Mouse (Mus musculus) neural tube, embryonic 13.5 days (tissue): Measurements from ENCODE around the gene Pfpl. TPM values are rescaled to one million over a fixed set of nuclear protein-coding genes. Genes with fewer than 3 reads are reported as not detected.

Experiments used
- ATAC-seq: fragments of 200-750 bp; cut with Nextera tagmentation; 2 replicates; pipeline ENCODE4 v1.8.0; 2017; ENCODE audit warnings: low read depth, mild to moderate bottlenecking, moderate TSS enrichment, moderate library complexity
- H3K27ac ChIP-seq: fragments of 300-500 bp; sonication (generic); replicated peaks from 2 replicates; pipeline ENCODE4 v1.5.1; 2015; ENCODE audit warnings: moderate library complexity, mild to moderate bottlenecking, inconsistent platforms
- H3K27me3 ChIP-seq: fragments of 300-500 bp; sonication (generic); 2 replicates; pipeline ENCODE4 v1.6.1; 2015; ENCODE audit warnings: mild to moderate bottlenecking, inconsistent platforms
- H3K36me3 ChIP-seq: fragments of 300-500 bp; sonication (generic); 2 replicates; pipeline ENCODE4 v1.6.1; 2015; ENCODE audit warnings: mild to moderate bottlenecking, inconsistent platforms
- H3K4me1 ChIP-seq: fragments of 300-500 bp; sonication (generic); replicated peaks from 2 replicates; pipeline ENCODE4 v1.6.1; 2015; ENCODE audit warnings: inconsistent platforms
- H3K4me2 ChIP-seq: fragments of 300-500 bp; sonication (generic); 2 replicates; pipeline ENCODE4 v1.6.1; 2015; ENCODE audit warnings: inconsistent platforms, mild to moderate bottlenecking, moderate library complexity
- H3K4me3 ChIP-seq: fragments of 300-500 bp; sonication (generic); 2 replicates; pipeline ENCODE4 v1.5.1; 2015; ENCODE audit warnings: mild to moderate bottlenecking, inconsistent platforms
- H3K9ac ChIP-seq: fragments of 300-500 bp; sonication (generic); 2 replicates; pipeline ENCODE4 v1.6.1; 2015; ENCODE audit warnings: moderate library complexity, mild to moderate bottlenecking, inconsistent platforms
- H3K9me3 ChIP-seq: fragments of 300-500 bp; sonication (generic); 2 replicates; pipeline ENCODE4 v1.6.1; 2016; ENCODE audit warnings: inconsistent platforms
- WGBS: fragments of 180-500 bp; shearing (Covaris S2); methylation state at CpG from one replicate; pipeline ENCODE4 v1.1.7; 2015; 5-methylcytosine and 5-hydroxymethylcytosine counted together
- polyA plus RNA-seq: library from polyadenylated mRNA; unstranded; fragments of >200 nt; fragmentation: Nextera tagmentation; extraction: Ambion mirVana; gene quantifications from 2 replicates; pipeline ENCODE4 v1.2.1, GENCODE M21; 2015

Pfpl gene
- polyA plus RNA-seq, 1 experiment from 2014 or later: 0.08 TPM

DNA sequence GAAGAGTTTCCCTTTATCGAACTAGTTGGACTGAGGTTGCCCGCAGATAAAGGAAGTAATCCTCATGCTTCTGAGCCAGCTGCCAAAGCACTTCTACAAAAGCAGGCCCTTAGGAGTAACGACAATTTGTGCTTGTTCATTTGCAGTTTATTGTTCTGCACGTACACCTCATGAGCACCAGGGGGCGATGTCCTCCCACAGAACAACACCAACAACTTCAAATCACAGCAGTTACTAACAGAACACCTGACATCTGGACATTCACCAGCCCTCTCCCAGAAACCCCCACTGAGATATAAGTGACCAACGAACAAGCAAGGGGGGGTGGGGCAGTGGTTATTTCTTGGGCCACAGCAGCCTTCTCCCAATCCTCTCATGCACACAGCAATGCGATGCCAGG is 38.5 kb downstream of the Pfpl start:
- Histone ChIP-seq H3K9ac (no peak overlapping the region), H3K4me2 (no peak overlapping the region), H3K9me3 (no peaks in the 10 kb centered on the region), H3K27me3 (no peaks in the 10 kb centered on the region), H3K4me3 (no peak overlapping the region), H3K4me1 (no peaks in the 10 kb centered on the region), H3K27ac (peak overlapping the region; percentile 15; the same call in 1 of the 2 replicates), H3K36me3 (peaks cover 42% of the 10 kb centered on the region)
- WGBS: 28% methylated on average over 7 of the region's 7 CpGs
- ATAC-seq: peak; percentile 41

DNA sequence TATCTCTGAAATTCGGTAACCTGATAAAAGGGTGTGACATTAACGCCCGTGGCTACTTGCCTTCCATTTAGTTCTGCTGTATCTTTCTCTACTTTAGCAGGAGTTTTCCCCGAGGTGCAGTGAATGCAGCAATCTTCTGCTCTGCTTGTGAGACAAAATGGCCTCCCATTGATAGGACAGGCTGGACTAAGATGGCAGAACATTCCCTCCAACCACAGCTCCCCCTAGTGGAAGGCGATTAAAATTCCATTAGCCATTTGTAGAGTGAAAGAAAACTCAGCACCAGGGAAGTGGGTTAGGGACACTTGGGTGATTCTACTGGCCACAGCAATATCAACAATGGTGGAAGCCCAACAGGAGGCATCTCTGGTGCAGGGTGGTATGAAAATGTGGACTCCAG is 39.7 kb downstream of the Pfpl start:
- peaks cover 52% of the 10 kb centered on the region for H3K36me3 ChIP-seq
- H3K4me3 ChIP-seq: no peak overlapping the region
- H3K9ac ChIP-seq: no peak overlapping the region
- H3K9me3 ChIP-seq: no peaks in the 10 kb centered on the region
- H3K4me1 ChIP-seq: peaks cover 5% of the 10 kb centered on the region; the same call in 1 of the 2 replicates
- H3K27ac ChIP-seq: no peak overlapping the region
- 82% methylated on average over 5 of the region's 5 CpGs for WGBS
- no peaks in the 10 kb centered on the region for H3K27me3 ChIP-seq
- H3K4me2 ChIP-seq: no peak overlapping the region
- ATAC-seq: no peak

DNA sequence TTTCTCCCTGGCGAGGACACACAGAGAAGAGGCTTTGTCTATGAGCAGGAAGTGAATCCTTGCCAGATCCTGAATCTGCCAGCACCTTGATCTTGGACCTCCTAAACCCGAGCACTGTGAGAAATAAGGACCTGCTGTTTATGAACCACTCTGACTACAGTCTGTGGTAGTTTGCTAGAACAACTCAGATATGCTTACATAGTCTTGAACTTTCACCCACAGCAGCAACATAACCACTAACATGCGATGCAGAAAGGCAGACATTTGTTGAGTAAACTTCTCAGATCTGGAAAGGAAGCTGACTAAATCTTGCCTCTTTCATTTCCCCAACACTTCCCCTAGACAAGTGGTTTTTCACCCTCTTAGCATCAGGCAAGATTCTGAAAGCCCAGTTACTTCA is 44.2 kb downstream of the Pfpl start:
- no peak overlapping the region for H3K4me2 ChIP-seq
- WGBS: 74% methylated on average over 3 of the region's 3 CpGs
- H3K4me1 ChIP-seq: peaks cover 20% of the 10 kb centered on the region
- H3K4me3 ChIP-seq: no peak overlapping the region
- H3K9me3 ChIP-seq: no peaks in the 10 kb centered on the region
- no peak overlapping the region; the same call in 1 of the 2 replicates for H3K27ac ChIP-seq
- H3K36me3 ChIP-seq: peaks cover 82% of the 10 kb centered on the region
- H3K9ac ChIP-seq: no peak overlapping the region
- no peaks in the 10 kb centered on the region for H3K27me3 ChIP-seq
- no peak for ATAC-seq

DNA sequence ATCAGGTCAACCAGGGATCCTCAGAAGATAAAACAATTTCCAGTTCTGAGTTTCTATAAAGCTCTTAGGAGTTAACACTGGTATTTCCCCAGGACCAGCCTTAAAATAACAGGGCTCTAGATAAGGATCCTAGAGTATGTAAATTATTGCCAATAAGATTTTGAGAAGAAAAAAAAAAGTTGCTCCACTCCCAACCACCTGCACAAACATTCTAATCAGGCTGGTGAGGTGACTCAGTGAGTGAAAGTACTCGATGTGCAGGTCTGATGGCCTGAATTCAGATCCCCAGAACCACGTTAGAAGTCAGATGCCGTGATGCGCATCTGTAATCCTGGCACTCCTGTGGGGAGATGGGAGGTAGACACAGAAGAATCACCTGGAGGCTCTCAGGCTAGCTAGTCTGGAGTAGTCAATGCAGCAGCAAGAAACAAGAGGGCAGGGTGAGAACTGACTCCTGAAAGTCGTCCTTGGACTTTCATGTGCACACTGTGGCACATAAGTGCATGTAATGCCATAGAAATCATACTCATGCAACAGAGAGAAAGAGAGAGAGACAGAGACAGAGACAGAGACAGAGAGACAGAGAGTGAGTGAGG is 44.8 kb downstream of the Pfpl start:
- H3K9me3 ChIP-seq: no peaks in the 10 kb centered on the region
- no peak overlapping the region for H3K9ac ChIP-seq
- ATAC-seq: no peak
- no peak overlapping the region for H3K27ac ChIP-seq
- peaks cover 25% of the 10 kb centered on the region for H3K4me1 ChIP-seq
- no peaks in the 10 kb centered on the region for H3K27me3 ChIP-seq
- H3K36me3 ChIP-seq: peaks cover 82% of the 10 kb centered on the region
- 88% methylated on average over 5 of the region's 5 CpGs for WGBS
- H3K4me3 ChIP-seq: no peak overlapping the region
- no peak overlapping the region for H3K4me2 ChIP-seq

DNA sequence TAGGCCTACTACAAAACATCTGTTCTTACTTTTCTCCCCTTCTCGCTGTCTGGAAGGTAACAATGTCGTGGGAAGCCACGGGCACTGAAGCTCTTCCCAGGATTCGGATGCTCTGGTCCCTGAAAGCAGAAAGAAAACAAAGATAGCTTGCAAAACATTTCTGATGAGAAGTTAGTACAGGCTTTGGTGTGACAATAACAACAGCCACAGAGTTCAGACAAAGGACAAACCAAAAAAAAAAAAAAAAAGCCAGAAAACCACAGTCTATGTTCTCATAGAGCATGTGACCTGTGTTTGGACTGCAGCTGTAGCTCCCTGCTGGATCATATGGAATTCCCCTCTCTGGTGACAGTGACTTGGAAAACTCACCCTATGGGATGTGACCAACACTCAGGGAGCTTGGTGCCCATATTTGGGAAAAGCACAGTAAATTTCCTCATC is 45.5 kb downstream of the Pfpl start:
- Histone ChIP-seq H3K36me3 (peaks cover 81% of the 10 kb centered on the region), H3K9me3 (no peaks in the 10 kb centered on the region), H3K27me3 (no peaks in the 10 kb centered on the region), H3K4me2 (no peak overlapping the region), H3K9ac (no peak overlapping the region), H3K27ac (no peak overlapping the region; the same call in 1 of the 2 replicates), H3K4me1 (peaks cover 25% of the 10 kb centered on the region), H3K4me3 (no peak overlapping the region)
- no peak for ATAC-seq
- WGBS: 78% methylated on average over 4 of the region's 4 CpGs

DNA sequence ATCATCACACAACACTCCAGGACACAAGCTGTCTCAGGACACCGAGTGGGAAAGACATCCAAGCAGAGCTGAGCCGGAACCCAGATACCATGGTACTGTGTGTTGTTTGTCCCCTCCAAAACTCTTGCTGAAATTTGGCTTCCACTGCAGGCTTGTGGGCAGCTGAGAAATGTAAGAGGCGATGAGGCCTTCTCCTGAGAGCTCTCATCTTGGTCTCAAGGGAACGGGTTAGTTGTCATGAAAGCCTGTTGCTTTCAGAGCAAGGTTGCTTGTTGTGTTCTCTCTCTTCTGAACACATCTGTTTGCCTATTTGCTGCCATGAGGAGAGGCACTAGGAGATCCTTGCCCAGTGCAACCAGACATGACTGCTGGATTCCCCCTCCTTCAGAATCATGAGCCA is 46.2 kb downstream of the Pfpl start:
- Histone ChIP-seq H3K27ac (no peak overlapping the region; the same call in 1 of the 2 replicates), H3K4me1 (peaks cover 25% of the 10 kb centered on the region), H3K9ac (no peak overlapping the region), H3K27me3 (no peaks in the 10 kb centered on the region), H3K4me2 (no peak overlapping the region), H3K4me3 (no peak overlapping the region), H3K9me3 (no peaks in the 10 kb centered on the region), H3K36me3 (peaks cover 81% of the 10 kb centered on the region)
- no peak for ATAC-seq
- WGBS: 90% methylated on average over 4 of the region's 4 CpGs

DNA sequence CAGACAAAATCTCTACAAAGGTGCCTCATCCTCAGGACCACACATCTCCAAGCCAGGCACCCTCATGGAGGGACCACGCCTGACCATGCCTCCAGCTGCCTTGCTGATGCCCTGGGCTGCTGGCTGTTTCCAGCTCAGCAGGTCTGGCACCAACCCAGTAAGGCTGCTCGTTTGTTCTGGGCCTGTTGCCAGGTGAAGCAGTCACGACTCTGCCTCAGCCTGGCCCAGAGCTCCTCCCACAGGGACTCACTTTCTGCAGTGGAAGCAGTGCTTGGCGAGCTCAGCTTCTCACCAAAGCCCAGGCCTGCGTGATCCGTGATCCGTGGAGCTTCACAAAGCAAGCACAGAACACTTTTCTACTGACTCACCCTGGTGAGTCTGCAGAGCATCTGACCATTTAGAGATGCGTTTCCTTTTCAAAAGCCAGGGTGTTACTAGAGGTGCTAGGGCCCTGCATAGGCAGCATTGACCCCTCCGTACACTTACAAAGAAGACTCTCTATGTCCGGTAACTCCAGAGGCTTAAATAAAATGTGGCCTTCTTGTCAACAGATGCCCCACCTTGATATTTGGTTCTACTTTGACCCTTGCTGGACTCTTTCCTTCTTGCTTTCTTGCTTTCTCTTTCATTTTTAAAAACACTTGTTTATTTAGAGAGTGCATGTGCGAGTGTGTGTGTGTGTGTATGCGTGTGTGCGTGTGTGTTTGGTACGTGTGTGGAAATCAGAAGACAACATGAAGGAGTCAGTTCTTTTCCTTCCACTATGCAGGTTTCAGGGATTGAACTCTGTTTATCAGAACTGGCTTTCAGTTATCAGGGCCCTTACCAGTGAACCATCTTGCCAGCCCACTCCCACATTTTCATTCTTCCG is 47.9 kb downstream of the Pfpl start:
- H3K36me3 ChIP-seq: peaks cover 82% of the 10 kb centered on the region

DNA sequence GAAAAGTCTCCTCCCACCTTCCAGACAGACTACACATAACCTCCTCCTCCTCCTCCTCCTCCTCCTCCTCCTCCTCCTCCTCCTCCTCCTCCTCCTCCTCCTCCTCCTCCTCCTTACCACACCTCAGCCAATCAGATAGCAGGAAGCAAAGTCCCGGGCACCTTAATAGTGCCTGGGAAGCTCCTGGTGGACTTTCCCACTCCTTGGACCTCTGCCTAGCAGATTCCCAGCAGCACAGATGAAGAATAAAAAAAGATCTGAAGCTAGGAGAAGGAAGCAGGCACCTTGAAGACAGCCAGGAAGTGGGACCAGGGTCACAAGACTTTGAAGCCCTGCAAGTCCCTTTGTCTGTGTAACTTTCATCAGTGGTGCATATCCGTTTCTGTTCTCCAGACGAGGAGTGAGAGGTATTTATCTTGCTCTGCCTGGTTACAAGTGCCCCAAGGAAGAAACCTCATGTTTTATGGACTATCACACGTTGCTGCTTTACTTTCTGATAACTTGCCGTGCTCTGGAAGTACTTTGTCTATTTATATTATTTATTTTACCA is 49.1 kb downstream of the Pfpl start:
- peak overlapping the region; percentile 68; the same call in 1 of the 2 replicates for H3K27ac ChIP-seq
- 50% methylated on average over 5 of the region's 5 CpGs for WGBS
- no peak for ATAC-seq
- peaks cover 85% of the 10 kb centered on the region for H3K36me3 ChIP-seq
- no peaks in the 10 kb centered on the region for H3K9me3 ChIP-seq
- H3K9ac ChIP-seq: no peak overlapping the region
- H3K27me3 ChIP-seq: no peaks in the 10 kb centered on the region
- H3K4me3 ChIP-seq: no peak overlapping the region
- H3K4me1 ChIP-seq: peaks cover 24% of the 10 kb centered on the region
- H3K4me2 ChIP-seq: no peak overlapping the region

More for the DNA sequence above, 47.9 kb downstream of the Pfpl start:
- H3K9me3 ChIP-seq: no peaks in the 10 kb centered on the region
- H3K27me3 ChIP-seq: no peaks in the 10 kb centered on the region
- H3K27ac ChIP-seq: peak overlapping the region; percentile 68
- WGBS: 63% methylated on average over 15 of the region's 15 CpGs
- peak; percentile 95 for ATAC-seq
- H3K4me3 ChIP-seq: no peak overlapping the region
- no peak overlapping the region for H3K9ac ChIP-seq
- peaks cover 25% of the 10 kb centered on the region for H3K4me1 ChIP-seq
- no peak overlapping the region for H3K4me2 ChIP-seq

DNA sequence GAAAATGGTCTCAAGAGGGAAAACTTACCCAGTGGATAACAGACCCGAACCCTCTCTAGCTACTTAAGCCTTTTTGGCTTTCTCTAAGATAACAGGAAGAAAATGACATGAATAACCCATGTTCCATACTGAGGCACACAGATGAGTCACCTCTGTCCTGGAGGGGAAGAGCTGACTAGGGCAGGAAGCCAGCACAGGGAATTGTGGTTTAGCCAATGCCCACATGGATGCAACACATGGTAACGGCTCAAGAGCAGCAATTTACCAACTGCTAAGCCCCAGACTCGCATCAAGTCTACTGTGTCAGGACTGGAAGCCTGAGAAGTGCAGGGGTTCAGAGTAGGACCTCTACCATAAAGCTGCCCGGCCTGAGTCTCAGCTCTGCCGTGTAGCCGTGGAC is 50.7 kb downstream of the Pfpl start:
- Histone ChIP-seq H3K4me3 (no peak overlapping the region), H3K4me2 (no peak overlapping the region), H3K9me3 (no peaks in the 10 kb centered on the region), H3K9ac (no peak overlapping the region), H3K36me3 (peaks cover 85% of the 10 kb centered on the region), H3K27ac (peak overlapping the region; percentile 29; the same call in 1 of the 2 replicates), H3K4me1 (peaks cover 20% of the 10 kb centered on the region), H3K27me3 (no peaks in the 10 kb centered on the region)
- 87% methylated on average over 6 of the region's 6 CpGs for WGBS
- ATAC-seq: no peak

Other genes starting within 250 kb of the Pfpl start
- gene Olfr1431, start 227.3 kb upstream of the Pfpl start, polyA plus RNA-seq: not detected in 2 replicates
- not detected in 2 replicates for gene Olfr1432, start 195.3 kb upstream of the Pfpl start, polyA plus RNA-seq
- gene Olfr262, start 186.2 kb upstream of the Pfpl start, polyA plus RNA-seq: not detected in 2 replicates
- gene Olfr235, start 166.9 kb upstream of the Pfpl start, polyA plus RNA-seq: not detected in 2 replicates
- gene Olfr1434, start 148.1 kb upstream of the Pfpl start, polyA plus RNA-seq: not detected in 2 replicates
- not detected in 2 replicates for gene Olfr1436, start 128.8 kb upstream of the Pfpl start, polyA plus RNA-seq
- not detected in 2 replicates for gene Olfr1437, start 102.8 kb upstream of the Pfpl start, polyA plus RNA-seq
- not detected in 2 replicates for gene Olfr1438-ps1, start 92.0 kb upstream of the Pfpl start, polyA plus RNA-seq
- gene Olfr1440, start 40.6 kb upstream of the Pfpl start, polyA plus RNA-seq: not detected in 2 replicates
- gene Olfr1441, start 10.5 kb upstream of the Pfpl start, polyA plus RNA-seq: not detected in 2 replicates
- 0.54 and 0.89 TPM in 2 replicates for gene Mpeg1, start 32.9 kb downstream of the Pfpl start, polyA plus RNA-seq
- gene Dtx4, start 73.5 kb downstream of the Pfpl start, polyA plus RNA-seq: 34.2 and 35.5 TPM in 2 replicates
- gene Fam111a, start 117.8 kb downstream of the Pfpl start, polyA plus RNA-seq: 7.9 and 8.0 TPM in 2 replicates
- not detected in 2 replicates for gene Gm4952, start 172.1 kb downstream of the Pfpl start, polyA plus RNA-seq
- gene Glyat, start 205.4 kb downstream of the Pfpl start, polyA plus RNA-seq: not detected in 2 replicates
- not detected in 2 replicates for gene Olfr1442, start 242.5 kb downstream of the Pfpl start, polyA plus RNA-seq